Mouse (Mus musculus) embryonic stem cell, embryonic (primary cell): ENCODE results near the gene Shld1.

ENCODE experiments used
- CTCF ChIA-PET, 4 experiments: fragments of 300-600 bp in 2 of 4; fragments of 350-600 bp in 2 of 4; sonication (Branson Sonifier 250); formaldehyde crosslinking; loops; one replicate each; lab custom pipeline; 2022; ENCODE audit warnings: inconsistent platforms in 2 of 4; lab: Charles Lee
- POLR2A ChIA-PET, 4 experiments: fragments of 300-600 bp in 2 of 4; fragments of 350-600 bp in 2 of 4; sonication (Branson Sonifier 250); formaldehyde crosslinking; loops; one replicate each; lab custom pipeline; 2022; ENCODE audit warnings: antibody characterized with exemption in 4 of 4, inconsistent platforms in 1 of 4; lab: Charles Lee

Gene Shld1

GRCm38 (mm10) chr2:132710488-132710887, 23.8 kb downstream of the Shld1 start:
- ChIA-PET POLR2A (interaction anchor here in 1 of 4 experiments (0.5 kb wide), 1 partner anchor 880 kb away, joined by 3 read pairs; no protein-coding TSS in a partner anchor), CTCF (interaction anchor here in 1 of 4 experiments (0.9 kb wide), 1 partner anchor 8 kb away, joined by 4 read pairs; no protein-coding TSS in a partner anchor)

GRCm38 (mm10) chr2:132712061-132712460, 25.3 kb downstream of the Shld1 start:
- CTCF ChIA-PET, result interaction anchor here in 1 of 4 experiments (0.6 to 1.4 kb wide), 2 partner anchors 10 to 133 kb away, joined by 3 to 4 read pairs; no protein-coding TSS in a partner anchor

GRCm38 (mm10) chr2:132714522-132714921, 27.8 kb downstream of the Shld1 start:
- CTCF ChIA-PET, result interaction anchor here in 3 of 4 experiments (0.9 to 1.8 kb wide), 5 partner anchors 11 to 200 kb away, joined by 3 to 7 read pairs (median 3); no protein-coding TSS in a partner anchor
- POLR2A ChIA-PET, result interaction anchor here in 1 of 4 experiments (0.6 to 1.7 kb wide), 2 partner anchors 11 to 425 kb away, joined by 3 to 4 read pairs; no protein-coding TSS in a partner anchor

More at GRCm38 (mm10) chr2:132712061-132712460, 25.3 kb downstream of the Shld1 start:
- POLR2A ChIA-PET, result interaction anchor here in 1 of 4 experiments (0.5 to 1.4 kb wide), 5 partner anchors 10 to 160 kb away, joined by 3 to 5 read pairs (median 4); partner anchors contain the start of gene Shld1

- POLR2A ChIA-PET, result interaction anchor here in 1 of 4 experiments (0.6 to 1.7 kb wide), 2 partner anchors 12 to 426 kb away, joined by 3 to 4 read pairs; no protein-coding TSS in a partner anchor
- CTCF ChIA-PET, result interaction anchor here in 3 of 4 experiments (0.7 to 1.8 kb wide), 7 partner anchors 11 to 331 kb away, joined by 3 to 7 read pairs (median 4); no protein-coding TSS in a partner anchor
These were observed 28.2 kb downstream of the Shld1 start for GRCm38 (mm10) chr2:132714946-132715345.

- ChIA-PET CTCF (interaction anchor here (0.7 to 1.8 kb wide), 9 partner anchors 11 to 331 kb away, joined by 3 to 7 read pairs (median 3); no protein-coding TSS in a partner anchor), POLR2A (interaction anchor here in 1 of 4 experiments (0.6 to 1.7 kb wide), 2 partner anchors 12 to 426 kb away, joined by 3 to 4 read pairs; no protein-coding TSS in a partner anchor)
These were observed 28.8 kb downstream of the Shld1 start for GRCm38 (mm10) chr2:132715421-132716070.

GRCm38 (mm10) chr2:132716154-132716553, 29.4 kb downstream of the Shld1 start:
- ChIA-PET CTCF (interaction anchor here in 3 of 4 experiments (0.8 to 1.8 kb wide), 7 partner anchors 11 to 202 kb away, joined by 3 to 5 read pairs (median 3); no protein-coding TSS in a partner anchor), POLR2A (interaction anchor here in 1 of 4 experiments (1.0 kb wide), 1 partner anchor 60 kb away, joined by 3 read pairs; no protein-coding TSS in a partner anchor)

- POLR2A ChIA-PET, result interaction anchor here in 1 of 4 experiments (1.0 kb wide), 1 partner anchor 61 kb away, joined by 3 read pairs; no protein-coding TSS in a partner anchor
- CTCF ChIA-PET, result interaction anchor here in 2 of 4 experiments (0.8 to 1.7 kb wide), 5 partner anchors 17 to 202 kb away, joined by 3 to 4 read pairs (median 3); no protein-coding TSS in a partner anchor
These were observed 30.3 kb downstream of the Shld1 start for GRCm38 (mm10) chr2:132716901-132717536.

GRCm38 (mm10) chr2:132717537-132717912, 30.8 kb downstream of the Shld1 start:
- CTCF ChIA-PET, result interaction anchor here in 1 of 4 experiments (1.1 to 1.2 kb wide), 2 partner anchors 23 to 202 kb away, joined by 3 to 4 read pairs; no protein-coding TSS in a partner anchor
- POLR2A ChIA-PET, result no interaction called here

- ChIA-PET CTCF (interaction anchor here in 1 of 4 experiments (0.5 kb wide), 1 partner anchor 20 kb away, joined by 4 read pairs; no protein-coding TSS in a partner anchor), POLR2A (interaction anchor here in 1 of 4 experiments (1.3 to 1.5 kb wide), 2 partner anchors 205 to 332 kb away, joined by 3 to 6 read pairs; no protein-coding TSS in a partner anchor)
These were observed 34.3 kb downstream of the Shld1 start for GRCm38 (mm10) chr2:132720921-132721566.

GRCm38 (mm10) chr2:132721844-132722243, 35.1 kb downstream of the Shld1 start:
- CTCF ChIA-PET, result no interaction called here
- POLR2A ChIA-PET, result interaction anchor here in 2 of 4 experiments (0.6 to 1.3 kb wide), 3 partner anchors 29 to 332 kb away, joined by 3 read pairs; no protein-coding TSS in a partner anchor

- ChIA-PET CTCF (no interaction called here), POLR2A (interaction anchor here in 2 of 4 experiments (0.6 to 1.0 kb wide), 2 partner anchors 12 to 324 kb away, joined by 3 to 5 read pairs; no protein-coding TSS in a partner anchor)
These were observed 37.3 kb downstream of the Shld1 start for GRCm38 (mm10) chr2:132723958-132724431.

- ChIA-PET POLR2A (interaction anchor here in 2 of 4 experiments (0.6 to 1.0 kb wide), 2 partner anchors 11 to 325 kb away, joined by 3 to 5 read pairs; no protein-coding TSS in a partner anchor), CTCF (no interaction called here)
These were observed 37.8 kb downstream of the Shld1 start for GRCm38 (mm10) chr2:132724561-132724960.

GRCm38 (mm10) chr2:132725376-132725905, 38.7 kb downstream of the Shld1 start:
- CTCF ChIA-PET, result no interaction called here
- POLR2A ChIA-PET, result interaction anchor here in 1 of 4 experiments (1.5 kb wide), 1 partner anchor 10 kb away, joined by 3 read pairs; no protein-coding TSS in a partner anchor

GRCm38 (mm10) chr2:132726156-132726555, 39.4 kb downstream of the Shld1 start:
- CTCF ChIA-PET, result interaction anchor here in 2 of 4 experiments (0.7 to 1.2 kb wide), 3 partner anchors 10 to 773 kb away, joined by 3 to 11 read pairs (median 4); no protein-coding TSS in a partner anchor
- POLR2A ChIA-PET, result interaction anchor here in 1 of 4 experiments (1.5 kb wide), 1 partner anchor 10 kb away, joined by 3 read pairs; no protein-coding TSS in a partner anchor

GRCm38 (mm10) chr2:132732940-132733339, 46.2 kb downstream of the Shld1 start:
- CTCF ChIA-PET, result no interaction called here
- POLR2A ChIA-PET, result interaction anchor here in 1 of 4 experiments (0.7 kb wide), 1 partner anchor 352 kb away, joined by 3 read pairs; no protein-coding TSS in a partner anchor

- CTCF ChIA-PET, result interaction anchor here in 1 of 4 experiments (0.7 kb wide), 1 partner anchor 1394 kb away, joined by 3 read pairs; no protein-coding TSS in a partner anchor
- POLR2A ChIA-PET, result interaction anchor here in 1 of 4 experiments (0.5 kb wide), 1 partner anchor 146 kb away, joined by 5 read pairs; no protein-coding TSS in a partner anchor
These were observed 47.2 kb downstream of the Shld1 start for GRCm38 (mm10) chr2:132733603-132734573.
